Mouse (Mus musculus): Measurements from ENCODE around the gene Zfp772.
"Not testable (repeated sequence)": the region's sequence is repeated elsewhere in the genome, so short reads cannot be mapped to it uniquely, and the experiment has no call there.

DNA sequence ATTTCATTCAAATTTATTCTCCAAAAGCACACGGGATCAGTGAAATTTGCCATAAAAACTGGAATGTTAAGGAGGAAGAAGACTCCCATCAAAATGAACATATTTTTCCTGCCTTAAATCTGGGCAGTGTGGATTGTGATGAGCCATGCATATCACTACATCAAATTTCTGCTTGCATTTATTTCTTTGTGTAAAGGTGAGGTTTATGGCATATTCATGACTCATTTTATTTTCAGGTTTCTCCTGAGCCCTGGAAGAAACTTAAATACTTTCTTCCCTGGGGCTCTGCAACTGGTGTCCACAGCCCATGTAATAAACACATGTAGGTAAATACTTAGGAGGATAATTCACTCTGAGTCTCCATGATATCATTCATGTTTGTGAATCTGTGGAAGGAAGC is 37.4 kb upstream of the Zfp772 start, which contains the start of gene Vmn2r29:
- not testable (repeated sequence) for TF ChIP-seq CTCF (IDR thresholded peaks at IDR 0.05; ENCODE audit: control insufficient read depth, insufficient read depth, insufficient replicate concordance, low read depth, low read length); POLR2A (IDR thresholded peaks at IDR 0.05; ENCODE audit: control insufficient read depth, low read depth, low read length)

Measured in testis, adult 2 months (tissue).